Mouse (Mus musculus) spleen, adult 2 months (tissue): ENCODE results near the gene Map3k3.

ENCODE experiments used
- CTCF ChIP-seq: fragments of 200-500 bp; IDR thresholded peaks from 2 replicates; pipeline ENCODE4 v1.5.1; 2011; ENCODE audit warnings: mild to moderate bottlenecking, inconsistent platforms; ENCODE audit not compliant: insufficient read depth, insufficient read length, insufficient replicate concordance; ENCODE audit errors: extremely low read depth
- POLR2A ChIP-seq: fragments of 200-500 bp; IDR thresholded peaks from 2 replicates; pipeline ENCODE4 v1.6.1; 2011; ENCODE audit warnings: low read depth, low read length, inconsistent platforms

DNA sequence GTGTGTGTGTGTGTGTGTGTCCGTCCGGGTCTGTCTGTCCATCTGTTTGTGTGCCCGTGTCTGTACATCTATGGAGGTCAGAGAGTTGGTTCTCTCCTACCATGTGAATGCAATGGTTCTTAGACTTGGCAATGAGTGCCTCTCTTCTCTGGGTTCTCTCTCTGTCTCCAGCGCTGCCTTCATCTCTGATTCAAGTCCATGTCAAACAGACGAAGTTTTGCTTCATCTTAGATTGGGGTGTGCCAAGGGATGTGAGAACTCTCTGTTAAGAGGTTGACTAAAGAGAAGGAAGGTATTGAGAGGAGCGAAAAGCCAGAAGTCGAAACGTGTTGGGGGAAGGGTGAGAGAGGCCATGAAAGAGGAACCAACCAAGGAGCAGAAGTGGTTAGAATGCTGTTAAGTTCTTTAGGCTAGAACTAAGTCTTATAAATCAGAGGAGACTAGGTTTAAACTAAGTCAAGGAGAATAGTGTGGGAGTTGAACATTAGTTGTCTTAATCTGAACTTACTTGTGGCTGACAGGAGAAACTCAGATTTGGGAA is 21.7 kb downstream of the Map3k3 start:
- TF ChIP-seq CTCF, result no peak
- TF ChIP-seq POLR2A, result no peak
